Mouse (Mus musculus) liver, postnatal 0 days (tissue): Measurements from ENCODE around the gene Mgat5. TPM values are rescaled to one million over a fixed set of nuclear protein-coding genes. Genes with fewer than 3 reads are reported as not detected.

ENCODE experiments used
- ATAC-seq: fragments of 200-750 bp; cut with Nextera tagmentation; 2 replicates; pipeline ENCODE4 v1.8.0; 2017; ENCODE audit warnings: mild to moderate bottlenecking, moderate library complexity
- DNase-seq: peaks from one replicate; pipeline ENCODE4 v3.0.0-alpha.2; 2016
- H3K27ac ChIP-seq: fragments of 300-500 bp; sonication (generic); 2 replicates; pipeline ENCODE4 v1.5.1; 2014; ENCODE audit warnings: antibody characterized with exemption, moderate library complexity, mild to moderate bottlenecking, low read depth
- H3K27me3 ChIP-seq: fragments of 300-500 bp; sonication (generic); 2 replicates; pipeline ENCODE4 v1.6.1; 2014; ENCODE audit warnings: low read length, control low read depth, mixed read lengths; ENCODE audit not compliant: insufficient read depth
- H3K36me3 ChIP-seq: fragments of 300-500 bp; sonication (generic); replicated peaks from 2 replicates; pipeline ENCODE4 v1.6.1; 2014; ENCODE audit warnings: mild to moderate bottlenecking, control low read depth, low read length, moderate library complexity, mixed read lengths; ENCODE audit not compliant: insufficient read depth
- H3K4me1 ChIP-seq: fragments of 300-500 bp; sonication (generic); 2 replicates; pipeline ENCODE4 v1.6.1; 2014; ENCODE audit warnings: antibody characterized with exemption, mild to moderate bottlenecking, control low read depth; ENCODE audit not compliant: insufficient read depth
- H3K4me2 ChIP-seq: fragments of 300-500 bp; sonication (generic); 2 replicates; pipeline ENCODE4 v1.6.1; 2014; ENCODE audit warnings: low read depth, mild to moderate bottlenecking, low read length, moderate library complexity, mixed read lengths
- H3K4me3 ChIP-seq: fragments of 300-500 bp; sonication (generic); 2 replicates; pipeline ENCODE4 v1.5.1; 2014; ENCODE audit warnings: low read depth, low read length
- H3K9ac ChIP-seq: fragments of 300-500 bp; sonication (generic); replicated peaks from 2 replicates; pipeline ENCODE4 v1.6.1; 2014; ENCODE audit warnings: mild to moderate bottlenecking, moderate library complexity
- H3K9me3 ChIP-seq: fragments of 300-500 bp; sonication (generic); 2 replicates; pipeline ENCODE4 v1.6.1; 2016; ENCODE audit warnings: mild to moderate bottlenecking, control low read depth, low read length, mixed read lengths
- CTCF ChIP-seq: sonication (generic); IDR thresholded peaks from 2 replicates; pipeline ENCODE4 v1.5.1; 2016; ENCODE audit warnings: antibody characterized with exemption, low read depth
- EP300 ChIP-seq: IDR thresholded peaks from 2 replicates; pipeline ENCODE4 v1.6.1; 2016; ENCODE audit warnings: antibody characterized with exemption, low read depth, mild to moderate bottlenecking
- WGBS: fragments of 180-500 bp; shearing (Covaris S2); extraction: QIAGEN DNeasy Blood & Tissue Kit; methylation state at CpG from one replicate; pipeline ENCODE4 v1.1.7; 2014; ENCODE audit not compliant: insufficient replicate concordance; 5-methylcytosine and 5-hydroxymethylcytosine counted together
- polyA plus RNA-seq: library from polyadenylated mRNA; unstranded; fragments of >200 nt; fragmentation: Nextera tagmentation; extraction: Ambion mirVana; gene quantifications from 2 replicates; pipeline ENCODE4 v1.2.1, GENCODE M21; 2015

Gene Mgat5
- polyA plus RNA-seq, 1 experiment from 2014 or later: 0.86 TPM

DNA sequence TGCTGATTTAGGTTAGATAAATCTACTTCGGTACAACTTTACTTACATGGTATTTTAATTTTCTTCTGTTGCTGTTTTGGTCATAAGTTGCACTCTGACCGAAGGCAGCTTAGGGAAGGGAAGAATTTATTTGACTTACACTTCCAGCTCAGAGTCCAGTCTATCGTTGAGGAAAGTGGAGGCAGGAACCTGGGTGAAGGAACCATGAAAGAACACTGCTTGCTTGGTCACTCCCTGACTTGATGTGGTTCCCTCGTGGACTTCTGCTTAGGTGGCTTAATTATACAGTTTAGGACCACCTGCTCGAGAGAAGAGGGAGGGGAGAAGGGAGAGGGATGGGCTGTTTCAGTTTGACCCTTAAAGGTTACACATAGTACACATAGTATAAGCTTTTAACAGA is 105.2 kb downstream of the Mgat5 start:
- 54% methylated on average over 5 of the region's 5 CpGs for WGBS
- no peak for TF ChIP-seq EP300
- no peak for TF ChIP-seq CTCF
- H3K27me3 ChIP-seq: no peaks in the 10 kb centered on the region
- no peak for DNase-seq
- no peak for ATAC-seq
- no peaks in the 10 kb centered on the region for H3K9me3 ChIP-seq
- no peak overlapping the region for H3K4me3 ChIP-seq
- H3K9ac ChIP-seq: no peak overlapping the region
- peaks cover 5% of the 10 kb centered on the region; the same call in 1 of the 2 replicates for H3K4me1 ChIP-seq
- H3K36me3 ChIP-seq: no peaks in the 10 kb centered on the region; the same call in 1 of the 2 replicates
- H3K4me2 ChIP-seq: no peak overlapping the region
- no peak overlapping the region for H3K27ac ChIP-seq

DNA sequence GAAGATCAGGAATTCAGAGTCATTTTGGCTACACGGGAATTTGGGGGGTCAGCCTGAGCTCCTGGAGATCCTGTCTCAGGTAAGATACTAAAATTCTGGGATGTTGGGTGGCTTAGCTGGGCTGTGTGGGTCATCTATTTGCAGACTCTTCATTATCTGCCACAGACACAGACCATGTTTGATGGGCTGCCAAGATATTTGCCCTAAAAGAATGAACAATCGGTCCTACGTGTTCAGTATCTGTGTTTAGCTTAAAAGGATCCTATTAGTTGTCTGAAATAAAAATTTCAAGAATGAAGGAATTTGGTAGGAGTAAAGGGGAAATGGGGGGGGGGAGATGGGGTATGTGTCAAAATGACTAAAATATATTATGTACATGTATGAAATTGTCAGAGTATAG is 105.9 kb downstream of the Mgat5 start:
- Histone ChIP-seq H3K4me2 (no peak overlapping the region), H3K9me3 (no peaks in the 10 kb centered on the region), H3K9ac (no peak overlapping the region), H3K27ac (no peak overlapping the region), H3K36me3 (no peaks in the 10 kb centered on the region; the same call in 1 of the 2 replicates), H3K4me1 (peaks cover 5% of the 10 kb centered on the region; the same call in 1 of the 2 replicates), H3K4me3 (no peak overlapping the region), H3K27me3 (no peaks in the 10 kb centered on the region)
- no peak for TF ChIP-seq CTCF
- TF ChIP-seq EP300: no peak
- DNase-seq (no peak), ATAC-seq (no peak)
- 49% methylated on average over 3 of the region's 3 CpGs for WGBS

DNA sequence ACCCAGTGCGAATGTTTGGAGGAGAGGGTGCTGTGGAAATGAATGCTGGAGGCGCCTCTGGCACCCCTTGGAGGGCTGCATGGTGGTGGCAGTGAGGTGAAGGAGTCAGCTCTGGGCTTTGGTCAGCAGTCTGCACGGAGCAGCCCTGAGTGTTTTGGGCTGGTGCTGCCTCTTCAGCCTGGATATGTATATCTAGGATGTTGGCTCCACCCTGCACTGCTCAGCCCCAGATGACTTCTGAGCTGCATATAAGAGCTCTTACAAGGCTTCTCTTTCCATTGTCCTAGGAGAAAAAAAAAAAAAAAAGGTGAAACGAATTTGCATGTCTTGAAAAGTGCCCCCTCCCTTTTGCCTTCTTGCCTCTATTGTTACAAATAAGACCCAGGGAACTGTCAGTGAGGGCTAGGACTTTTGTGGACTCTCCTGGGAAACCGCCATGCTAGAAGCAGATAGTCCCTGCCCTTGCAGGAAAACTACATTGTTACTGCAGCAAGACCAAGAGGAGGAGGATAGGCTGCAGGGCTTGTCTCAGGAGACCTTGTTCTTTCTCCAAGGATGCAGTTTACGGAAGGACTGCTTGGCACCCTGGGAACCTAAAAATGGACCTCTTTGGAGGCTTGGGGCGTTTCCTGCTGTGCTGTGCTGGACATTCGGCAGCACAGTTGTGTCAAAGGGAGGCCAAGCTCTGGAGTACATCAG is 109.0 kb downstream of the Mgat5 start:
- H3K9ac ChIP-seq: no peak overlapping the region
- no peak overlapping the region for H3K4me2 ChIP-seq
- H3K27me3 ChIP-seq: no peaks in the 10 kb centered on the region
- ATAC-seq (no peak), DNase-seq (no peak)
- H3K9me3 ChIP-seq: no peaks in the 10 kb centered on the region
- H3K4me3 ChIP-seq: no peak overlapping the region
- peaks cover 5% of the 10 kb centered on the region; the same call in 1 of the 2 replicates for H3K4me1 ChIP-seq
- WGBS: 65% methylated on average over 8 of the region's 8 CpGs
- H3K36me3 ChIP-seq: no peaks in the 10 kb centered on the region
- H3K27ac ChIP-seq: no peak overlapping the region
- TF ChIP-seq EP300 (no peak), CTCF (no peak)

DNA sequence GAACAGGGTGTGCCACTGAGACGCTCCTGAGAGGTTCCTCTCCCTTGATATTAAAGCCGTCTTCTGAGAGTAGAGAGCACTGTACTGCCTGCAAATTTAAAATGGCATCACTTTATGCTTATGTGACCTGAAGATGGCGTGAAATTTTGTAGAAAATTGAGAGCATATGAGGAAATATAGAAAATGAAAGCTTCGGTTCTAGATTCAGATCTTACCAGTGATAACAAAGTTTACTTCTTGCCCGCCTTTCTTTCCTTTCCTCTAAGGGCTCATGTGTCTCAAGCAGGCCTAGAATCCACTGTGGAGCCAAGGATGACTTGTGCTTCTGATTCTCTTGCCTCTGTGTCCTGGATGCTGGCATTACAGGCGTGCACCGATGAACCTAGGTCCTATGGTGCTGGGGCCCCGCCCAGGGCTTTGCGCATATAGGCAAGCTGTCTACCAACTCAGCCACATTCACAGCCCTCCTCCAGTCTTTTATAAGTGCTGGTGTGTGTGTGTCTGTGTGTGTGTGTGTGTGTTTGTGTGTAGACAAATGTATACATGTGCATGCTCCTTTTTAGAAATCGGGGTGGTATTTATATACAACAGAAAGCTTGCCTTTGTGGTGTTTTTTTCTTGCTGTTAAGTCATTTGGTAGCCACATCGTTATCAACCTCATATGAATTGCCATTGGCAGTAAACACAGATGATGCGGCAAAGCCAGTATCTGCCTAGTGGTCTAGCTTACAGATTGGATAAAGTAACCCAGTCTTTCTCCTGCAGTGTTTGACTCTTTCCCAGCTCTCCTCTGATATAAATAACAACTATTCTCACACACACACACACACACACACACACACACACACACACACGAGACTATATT is 111.2 kb downstream of the Mgat5 start:
- WGBS: 80% methylated on average over 13 of the region's 13 CpGs
- H3K9ac ChIP-seq: no peak overlapping the region
- no peaks in the 10 kb centered on the region for H3K27me3 ChIP-seq
- no peaks in the 10 kb centered on the region for H3K9me3 ChIP-seq
- H3K4me2 ChIP-seq: no peak overlapping the region
- no peak for TF ChIP-seq CTCF
- TF ChIP-seq EP300: no peak
- H3K27ac ChIP-seq: no peak overlapping the region
- 0 out of 2 replicates have a peak, but pooled peaks cover 3% of the 10 kb centered on the region for H3K4me1 ChIP-seq
- 0 out of 2 replicates have a peak, but pooled peaks cover 2% of the 10 kb centered on the region for H3K36me3 ChIP-seq
- DNase-seq (no peak), ATAC-seq (no peak)
- H3K4me3 ChIP-seq: no peak overlapping the region

DNA sequence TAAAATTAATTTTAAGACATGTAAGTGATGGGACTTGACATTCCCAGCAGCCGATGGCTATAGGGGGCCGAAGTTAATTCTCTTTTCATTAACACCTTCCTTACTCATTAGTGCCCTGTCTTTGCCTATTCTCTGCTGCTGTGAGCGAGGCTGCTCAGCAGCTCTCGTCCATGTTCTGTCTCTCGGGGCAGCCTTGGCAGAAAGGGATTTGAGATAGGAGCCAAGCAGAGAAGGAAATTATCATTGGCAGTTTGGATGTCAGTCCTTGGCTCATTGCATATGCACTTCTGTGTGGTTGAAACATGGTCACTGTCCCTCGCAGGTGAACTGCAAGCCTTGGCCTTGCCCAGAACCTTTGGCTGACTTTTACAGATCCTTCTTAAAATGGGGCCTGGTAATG is 111.8 kb downstream of the Mgat5 start:
- Histone ChIP-seq H3K4me3 (no peak overlapping the region), H3K9me3 (no peaks in the 10 kb centered on the region), H3K36me3 (0 out of 2 replicates have a peak, but pooled peaks cover 2% of the 10 kb centered on the region), H3K4me1 (0 out of 2 replicates have a peak, but pooled peaks cover 3% of the 10 kb centered on the region), H3K4me2 (no peak overlapping the region), H3K9ac (no peak overlapping the region), H3K27me3 (no peaks in the 10 kb centered on the region), H3K27ac (no peak overlapping the region)
- WGBS: 80% methylated on average over 6 of the region's 6 CpGs
- DNase-seq (no peak), ATAC-seq (no peak)
- no peak for TF ChIP-seq EP300
- TF ChIP-seq CTCF: no peak

DNA sequence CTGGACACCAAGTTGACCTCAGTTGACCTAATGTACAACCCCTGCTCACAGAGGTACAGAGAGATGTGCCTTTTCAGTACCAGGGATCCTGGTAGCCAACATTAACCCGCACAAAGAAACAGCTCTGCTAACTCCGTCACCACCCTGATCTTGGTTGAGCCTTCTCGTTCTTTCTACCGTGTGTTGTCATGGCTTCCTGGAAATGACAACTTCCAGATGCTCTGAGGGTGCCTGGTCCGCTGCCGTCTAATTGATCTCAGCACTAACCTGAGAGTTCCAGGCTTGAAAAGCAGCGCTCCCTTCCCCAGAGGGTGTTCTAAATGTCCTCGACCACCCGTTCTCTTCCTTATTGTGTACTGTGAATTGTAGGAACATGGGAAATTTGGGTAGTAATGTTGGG is 112.7 kb downstream of the Mgat5 start:
- Histone ChIP-seq H3K36me3 (0 out of 2 replicates have a peak, but pooled peaks cover 2% of the 10 kb centered on the region), H3K4me2 (no peak overlapping the region), H3K9me3 (no peaks in the 10 kb centered on the region), H3K27ac (no peak overlapping the region), H3K9ac (no peak overlapping the region), H3K4me1 (0 out of 2 replicates have a peak, but pooled peaks cover 3% of the 10 kb centered on the region), H3K27me3 (no peaks in the 10 kb centered on the region), H3K4me3 (no peak overlapping the region)
- ATAC-seq (no peak), DNase-seq (no peak)
- WGBS: 82% methylated on average over 9 of the region's 9 CpGs
- TF ChIP-seq CTCF: no peak
- no peak for TF ChIP-seq EP300
